Mouse (Mus musculus) monocyte, adult 2 months (primary cell): ENCODE results near the gene Fam228b.
"Not testable (repeated sequence)": the region's sequence is repeated elsewhere in the genome, so short reads cannot be mapped to it uniquely, and the experiment has no call there.

Experiments
- DNase-seq, 2 experiments: peaks; one replicate each; pipeline ENCODE4 v3.0.0; 2022; ENCODE audit warnings: low spot score in 2 of 2, low read depth in 1 of 2

The Fam228b gene

GRCm38 (mm10) chr12:4742183-4742582 lies 26.9 kb downstream of the Fam228b start:
- no peak for DNase-seq

GRCm38 (mm10) chr12:4740823-4741222 lies 28.2 kb downstream of the Fam228b start:
- no peak for DNase-seq

DNA sequence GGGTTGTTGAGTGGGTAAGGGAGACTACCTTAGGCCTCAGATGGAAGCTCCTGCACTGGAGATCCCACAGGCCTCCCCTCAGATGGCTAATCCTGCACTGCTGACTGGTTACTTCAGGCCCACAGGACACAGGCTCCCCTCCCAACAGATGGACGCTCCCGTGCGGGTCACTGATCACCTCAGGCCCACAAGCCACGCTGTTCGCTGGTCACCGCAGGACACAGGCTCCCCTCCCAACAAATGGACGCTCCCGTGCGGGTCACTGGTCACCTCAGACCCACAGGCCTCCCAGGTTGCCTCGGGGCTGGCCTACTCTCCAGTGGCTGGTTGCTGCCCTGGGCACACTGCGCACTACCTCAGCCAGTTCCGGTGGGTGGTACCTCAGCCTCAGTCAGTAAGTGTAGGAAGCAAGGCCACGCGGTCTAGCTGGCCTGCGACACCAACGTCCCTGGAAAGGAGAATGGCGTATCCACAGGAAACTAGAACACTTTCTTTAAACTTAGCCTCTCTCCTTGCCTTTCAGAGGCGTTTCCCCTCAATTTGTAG lies 31.0 kb downstream of the Fam228b start, which contains the start of gene Fam228a:
Fam228a (minus strand) TSS at position 400 of the 546 bp plus-strand sequence.
- no peak for DNase-seq

- no peak for DNase-seq
Measured at GRCm38 (mm10) chr12:4732332-4732731, 36.7 kb downstream of the Fam228b start.

- DNase-seq: no peak
Measured at GRCm38 (mm10) chr12:4731629-4732028, 37.4 kb downstream of the Fam228b start.

- no peak for DNase-seq
Measured at GRCm38 (mm10) chr12:4729165-4729564, 39.9 kb downstream of the Fam228b start.

- DNase-seq: no peak
Measured at GRCm38 (mm10) chr12:4719762-4720754, 49.0 kb downstream of the Fam228b start.

DNA sequence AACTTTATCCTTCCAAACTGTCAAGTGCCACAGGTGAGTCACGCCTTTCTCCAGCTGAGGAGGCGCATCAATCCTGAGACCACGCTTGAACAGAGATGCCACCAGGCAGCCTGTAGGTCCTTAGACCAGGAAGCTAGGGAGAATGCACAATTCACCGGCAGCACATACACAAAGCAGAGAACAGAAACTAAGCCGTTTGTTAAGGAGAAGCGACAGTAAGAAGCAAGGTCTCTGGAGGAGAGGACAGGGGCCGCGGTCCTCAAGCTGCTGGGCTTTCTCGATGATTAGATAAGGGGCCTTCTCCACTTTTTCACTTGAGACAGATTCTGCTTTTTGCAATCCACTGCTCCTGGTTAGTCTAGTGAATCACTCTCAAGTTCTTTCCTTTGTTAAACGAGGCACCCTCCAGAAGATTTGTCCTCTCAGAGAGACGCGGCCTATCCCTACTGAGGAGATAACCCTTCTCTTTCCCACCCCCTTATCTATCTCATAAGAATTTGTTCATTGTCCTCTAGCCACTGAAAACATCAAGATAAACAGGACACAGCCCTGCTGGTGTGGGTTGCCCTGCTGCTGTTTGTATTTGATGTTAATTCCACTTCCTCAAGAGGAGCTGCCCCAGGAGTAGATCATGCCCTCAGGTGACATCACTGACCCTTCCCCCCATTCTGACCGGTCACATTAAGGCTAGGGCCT lies 49.9 kb downstream of the Fam228b start:
- DNase-seq: no peak

DNA sequence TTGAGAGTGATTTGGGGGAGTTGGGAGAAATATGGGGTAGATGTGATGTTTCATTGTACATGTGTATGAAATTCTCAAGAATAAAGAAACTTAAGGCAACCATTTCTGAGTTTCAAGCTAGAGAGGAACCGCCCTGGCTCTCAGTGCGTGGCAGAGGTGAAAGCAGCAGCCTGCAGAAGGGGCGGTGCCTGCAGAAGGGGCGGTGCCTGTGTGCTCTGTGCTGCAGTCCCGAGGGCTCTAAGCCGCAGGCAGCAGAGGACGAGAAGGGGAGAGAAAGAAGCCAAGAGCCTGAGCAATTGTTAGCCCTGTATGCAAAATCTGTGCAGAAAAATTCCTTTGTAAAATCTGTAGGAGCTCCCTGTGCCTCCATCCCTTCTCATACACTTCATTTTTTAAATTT lies 51.6 kb downstream of the Fam228b start:
- no peak for DNase-seq

DNA sequence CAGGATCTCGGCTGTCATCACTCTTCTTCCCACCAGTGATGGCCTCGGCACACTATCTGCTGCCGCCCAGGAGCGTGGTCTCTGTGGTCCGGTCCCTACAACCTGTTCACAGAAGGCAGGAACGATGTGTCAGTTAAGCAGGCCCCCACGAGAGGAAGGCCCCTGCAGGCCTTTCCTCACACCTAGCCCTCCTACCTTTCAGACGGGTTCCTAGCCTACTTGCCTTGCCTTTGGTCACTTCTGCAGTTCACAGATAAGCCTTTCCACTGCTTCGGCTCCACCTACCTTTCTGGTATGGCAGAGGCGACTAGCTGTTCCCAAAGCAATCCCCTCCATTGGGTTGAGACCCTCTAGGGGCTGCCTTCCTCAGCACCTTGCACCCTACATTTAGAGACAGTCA lies 53.5 kb downstream of the Fam228b start:
- DNase-seq: no peak

DNA sequence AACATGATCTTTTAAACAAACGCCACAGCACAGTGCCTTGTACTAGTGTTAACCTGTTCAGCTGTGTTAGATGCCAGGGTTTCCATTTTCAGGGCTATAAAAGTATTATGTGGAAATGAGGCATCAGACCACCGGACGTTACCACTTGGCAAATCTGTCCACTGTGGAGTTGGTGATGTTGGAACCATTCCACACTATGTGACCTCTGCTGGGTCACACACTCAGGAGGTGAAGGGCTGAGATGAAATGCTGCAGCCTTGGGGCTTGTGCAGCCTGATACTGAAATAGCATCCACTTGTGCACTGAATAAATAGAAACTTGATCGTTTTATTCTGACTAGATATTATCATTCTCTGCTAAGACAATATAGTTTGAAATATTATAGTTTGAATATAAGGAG lies 55.7 kb downstream of the Fam228b start:
- no peak for DNase-seq

- no peak for DNase-seq
Measured at GRCm38 (mm10) chr12:4709926-4710325, 59.1 kb downstream of the Fam228b start.

- no peak for DNase-seq
Measured at GRCm38 (mm10) chr12:4708881-4709604, 60.0 kb downstream of the Fam228b start.

GRCm38 (mm10) chr12:4708296-4708695 lies 60.8 kb downstream of the Fam228b start:
- DNase-seq: no peak

GRCm38 (mm10) chr12:4707488-4708017 lies 61.5 kb downstream of the Fam228b start:
- no peak for DNase-seq

- no peak for DNase-seq
Measured at GRCm38 (mm10) chr12:4706901-4707300, 62.2 kb downstream of the Fam228b start.

- no peak for DNase-seq
Measured at GRCm38 (mm10) chr12:4706175-4706574, 62.9 kb downstream of the Fam228b start.

DNA sequence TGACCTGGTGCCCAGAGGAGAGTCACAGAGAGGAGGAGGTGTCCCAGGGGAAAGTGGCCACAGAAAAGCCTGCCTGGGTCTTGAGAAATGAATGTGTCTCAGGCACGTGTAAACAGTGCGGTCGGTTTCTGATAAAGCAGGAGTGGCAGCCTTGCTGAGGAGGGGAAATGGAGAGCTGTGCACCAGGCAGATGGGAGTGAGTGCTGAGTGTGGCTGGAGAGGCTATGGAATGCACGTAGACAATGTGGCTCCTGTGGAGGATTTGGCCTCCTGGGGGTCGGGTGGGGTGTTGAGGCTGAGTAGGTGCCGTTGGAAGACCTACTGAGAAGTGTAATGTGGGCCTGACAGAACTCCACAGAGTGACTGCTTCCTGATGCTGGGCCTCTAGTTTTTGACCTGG lies 63.4 kb downstream of the Fam228b start:
- not testable (repeated sequence) for DNase-seq

DNA sequence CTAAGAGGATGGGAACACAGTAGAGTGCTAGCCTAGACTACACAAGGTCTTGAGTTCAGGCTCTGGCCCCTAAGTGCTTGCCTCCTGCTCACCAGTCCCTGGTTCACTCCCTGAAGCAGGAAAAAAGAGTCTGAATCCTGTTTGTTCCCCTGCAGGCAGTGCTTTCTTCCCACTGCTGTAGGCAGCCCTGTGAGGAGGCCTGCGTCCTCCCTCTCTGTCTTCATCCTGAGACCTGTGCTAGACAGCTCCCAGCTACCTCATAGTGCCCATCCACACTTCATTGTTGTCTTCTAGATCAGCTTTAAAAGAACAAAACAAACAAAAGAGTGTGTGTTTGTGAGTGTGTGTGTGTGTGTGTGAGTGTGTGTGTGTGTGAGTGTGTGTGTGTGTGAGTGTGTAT lies 74.5 kb downstream of the Fam228b start:
- DNase-seq: no peak

- DNase-seq: no peak
Measured at GRCm38 (mm10) chr12:4691193-4691592, 77.9 kb downstream of the Fam228b start.
